Mouse (Mus musculus) limb, embryonic 12.5 days (tissue): ENCODE results near the gene Heyl. TPM values are rescaled to one million over a fixed set of nuclear protein-coding genes. Genes with fewer than 3 reads are reported as not detected.

Experiments
- polyA plus RNA-seq: library from polyadenylated mRNA; unstranded; fragments of >200 nt; fragmentation: Nextera tagmentation; extraction: Ambion mirVana; gene quantifications from 2 replicates; pipeline ENCODE4 v1.2.1, GENCODE M21; 2016

Heyl gene
- polyA plus RNA-seq, 1 experiment from 2014 or later: 2.8 TPM

Other genes starting within 250 kb of the Heyl start
- 42.8 and 46.3 TPM in 2 replicates for gene Mycl, start 237.9 kb upstream of the Heyl start, polyA plus RNA-seq
- 18.3 and 20.6 TPM in 2 replicates for gene Trit1, start 217.0 kb upstream of the Heyl start, polyA plus RNA-seq
- gene Bmp8b, start 128.4 kb upstream of the Heyl start, polyA plus RNA-seq: 0.19 and 0.68 TPM in 2 replicates
- gene Oxct2b, start 117.3 kb upstream of the Heyl start, polyA plus RNA-seq: not detected in 2 replicates
- gene Ppie, start 93.6 kb upstream of the Heyl start, polyA plus RNA-seq: 114 and 117 TPM in 2 replicates
- 0.10 and 0.73 TPM in 2 replicates for gene Hpcal4, start 50.3 kb upstream of the Heyl start, polyA plus RNA-seq
- gene Nt5c1a, start 32.1 kb upstream of the Heyl start, polyA plus RNA-seq: not detected in 2 replicates
- 39.9 and 41.7 TPM in 2 replicates for gene Pabpc4, start 28.8 kb downstream of the Heyl start, polyA plus RNA-seq
- gene Oxct2a, start 90.1 kb downstream of the Heyl start, polyA plus RNA-seq: not detected in 2 replicates
- gene Bmp8a, start 109.7 kb downstream of the Heyl start, polyA plus RNA-seq: 0.51 and 0.81 TPM in 2 replicates